Mouse (Mus musculus) layer of hippocampus, postnatal 10 days (tissue): ENCODE measurements at regions not wholly inside any gene's neighbourhood (a gene's known extent, or its start where the extent isn't known, plus 50 kb on each side); places are given as distances from the start of the nearest gene placed in this dataset.
A peak's percentile ranks its signal among the peaks of the same experiment; 100 is the strongest.

Experiments used
- DNase-seq, 2 experiments: peaks; one replicate each; pipeline ENCODE4 v3.0.0; 2021; ENCODE audit warnings: low spot score in 2 of 2

GRCm38 (mm10) chr1:55977796-55978195 is 572.1 kb downstream of the Plcl1 start:
- no peak for DNase-seq

GRCm38 (mm10) chr1:55983522-55984066 is 577.9 kb downstream of the Plcl1 start:
- peak in 1 of 2 experiments; percentile 8 for DNase-seq

- no peak for DNase-seq
Measured at GRCm38 (mm10) chr1:55997074-55997473, 591.4 kb downstream of the Plcl1 start.
